Mouse (Mus musculus) lung, postnatal 0 days (tissue): Measurements from ENCODE around the gene Zdhhc22. TPM values are rescaled to one million over a fixed set of nuclear protein-coding genes. Genes with fewer than 3 reads are reported as not detected.

Experiments
- ATAC-seq: fragments of 200-750 bp; cut with Nextera tagmentation; 2 replicates; pipeline ENCODE4 v1.8.0; 2017; ENCODE audit warnings: moderate library complexity
- DNase-seq: peaks from one replicate; pipeline ENCODE4 v3.0.0-alpha.2; 2016; ENCODE audit warnings: low spot score
- H3K27ac ChIP-seq: fragments of 300-500 bp; sonication (generic); 2 replicates; pipeline ENCODE4 v1.5.1; 2014; ENCODE audit warnings: antibody characterized with exemption, mild to moderate bottlenecking, low read length, mixed read lengths
- H3K27me3 ChIP-seq: fragments of 300-500 bp; sonication (generic); replicated peaks from 2 replicates; pipeline ENCODE4 v1.6.1; 2014; ENCODE audit warnings: low read length, mixed read lengths; ENCODE audit not compliant: insufficient read depth
- H3K36me3 ChIP-seq: fragments of 300-500 bp; sonication (generic); 2 replicates; pipeline ENCODE4 v1.6.1; 2014; ENCODE audit warnings: low read length, mixed read lengths; ENCODE audit not compliant: insufficient read depth
- H3K4me1 ChIP-seq: fragments of 300-500 bp; sonication (generic); 2 replicates; pipeline ENCODE4 v1.6.1; 2014; ENCODE audit warnings: antibody characterized with exemption, low read depth, low read length, mixed read lengths; ENCODE audit not compliant: insufficient read depth
- H3K4me2 ChIP-seq: fragments of 300-500 bp; sonication (generic); replicated peaks from 2 replicates; pipeline ENCODE4 v1.6.1; 2014; ENCODE audit warnings: low read depth, mild to moderate bottlenecking, low read length, moderate library complexity, mixed read lengths
- H3K4me3 ChIP-seq: fragments of 300-500 bp; sonication (generic); 2 replicates; pipeline ENCODE4 v1.5.1; 2014; ENCODE audit warnings: low read depth, low read length
- H3K9ac ChIP-seq: fragments of 300-500 bp; sonication (generic); replicated peaks from 2 replicates; pipeline ENCODE4 v1.6.1; 2014; ENCODE audit warnings: low read depth, mild to moderate bottlenecking
- H3K9me3 ChIP-seq: fragments of 300-500 bp; sonication (generic); 2 replicates; pipeline ENCODE4 v1.6.1; 2016; ENCODE audit warnings: low read length, mixed read lengths
- CTCF ChIP-seq: IDR thresholded peaks from 2 replicates; pipeline ENCODE4 v1.5.1; 2016; ENCODE audit warnings: antibody characterized with exemption, mild to moderate bottlenecking
- EP300 ChIP-seq: IDR thresholded peaks from 2 replicates; pipeline ENCODE4 v1.6.1; 2016; ENCODE audit warnings: antibody characterized with exemption, mild to moderate bottlenecking, control low read depth
- WGBS: fragments of 180-500 bp; shearing (Covaris S2); extraction: QIAGEN DNeasy Blood & Tissue Kit; methylation state at CpG from one replicate; pipeline ENCODE4 v1.1.7; 2014; 5-methylcytosine and 5-hydroxymethylcytosine counted together
- polyA plus RNA-seq: library from polyadenylated mRNA; unstranded; fragments of >200 nt; fragmentation: Nextera tagmentation; extraction: Ambion mirVana; gene quantifications from 2 replicates; pipeline ENCODE4 v1.2.1, GENCODE M21; 2015

Zdhhc22 gene
- polyA plus RNA-seq, 1 experiment from 2014 or later, result not detected

GRCm38 (mm10) chr12:86976511-86977168 is 13.6 kb downstream of the Zdhhc22 start:
- 48% methylated on average over 6 of the region's 6 CpGs for WGBS
- no peak overlapping the region for H3K4me2 ChIP-seq
- H3K27me3 ChIP-seq, result no peaks in the 10 kb centered on the region
- no peak overlapping the region for H3K9ac ChIP-seq
- H3K4me3 ChIP-seq, result no peak overlapping the region
- H3K4me1 ChIP-seq, result peaks cover 17% of the 10 kb centered on the region
- no peaks in the 10 kb centered on the region for H3K9me3 ChIP-seq
- H3K36me3 ChIP-seq, result no peaks in the 10 kb centered on the region
- DNase-seq, result peak; percentile 20
- no peak for ATAC-seq
- no peak overlapping the region for H3K27ac ChIP-seq
- TF ChIP-seq EP300, result no peak
- peak; percentile 59 for TF ChIP-seq CTCF

GRCm38 (mm10) chr12:86975761-86976160 is 14.5 kb downstream of the Zdhhc22 start:
- Histone ChIP-seq H3K4me3 (no peak overlapping the region), H3K27me3 (no peaks in the 10 kb centered on the region), H3K36me3 (no peaks in the 10 kb centered on the region), H3K9me3 (no peaks in the 10 kb centered on the region), H3K4me2 (no peak overlapping the region), H3K27ac (no peak overlapping the region), H3K4me1 (peaks cover 17% of the 10 kb centered on the region), H3K9ac (no peak overlapping the region)
- ATAC-seq, result no peak
- TF ChIP-seq EP300 (no peak), CTCF (no peak)
- WGBS, result 53% methylated on average over 10 of the region's 10 CpGs
- DNase-seq, result no peak

GRCm38 (mm10) chr12:86974387-86975288 is 15.6 kb downstream of the Zdhhc22 start:
- 7% methylated on average over 40 of the region's 40 CpGs for WGBS
- no peaks in the 10 kb centered on the region for H3K36me3 ChIP-seq
- DNase-seq (peak; percentile 55), ATAC-seq (peak; percentile 70)
- no peaks in the 10 kb centered on the region for H3K9me3 ChIP-seq
- no peak overlapping the region for H3K27ac ChIP-seq
- H3K4me2 ChIP-seq, result peak overlapping the region; percentile 54
- H3K9ac ChIP-seq, result no peak overlapping the region
- H3K4me3 ChIP-seq, result peak overlapping the region; percentile 24
- peaks cover 17% of the 10 kb centered on the region for H3K4me1 ChIP-seq
- peak; percentile 97 for TF ChIP-seq CTCF
- no peak for TF ChIP-seq EP300
- H3K27me3 ChIP-seq, result no peaks in the 10 kb centered on the region

- Histone ChIP-seq H3K4me1 (peaks cover 17% of the 10 kb centered on the region), H3K9me3 (no peaks in the 10 kb centered on the region), H3K4me2 (no peak overlapping the region), H3K27ac (no peak overlapping the region), H3K27me3 (no peaks in the 10 kb centered on the region), H3K9ac (no peak overlapping the region), H3K36me3 (no peaks in the 10 kb centered on the region), H3K4me3 (no peak overlapping the region)
- WGBS, result 32% methylated on average over 8 of the region's 8 CpGs
- no peak for ATAC-seq
- TF ChIP-seq CTCF (no peak), EP300 (no peak)
- DNase-seq, result no peak
Observed at GRCm38 (mm10) chr12:86973706-86974105, 16.5 kb downstream of the Zdhhc22 start.

DNA sequence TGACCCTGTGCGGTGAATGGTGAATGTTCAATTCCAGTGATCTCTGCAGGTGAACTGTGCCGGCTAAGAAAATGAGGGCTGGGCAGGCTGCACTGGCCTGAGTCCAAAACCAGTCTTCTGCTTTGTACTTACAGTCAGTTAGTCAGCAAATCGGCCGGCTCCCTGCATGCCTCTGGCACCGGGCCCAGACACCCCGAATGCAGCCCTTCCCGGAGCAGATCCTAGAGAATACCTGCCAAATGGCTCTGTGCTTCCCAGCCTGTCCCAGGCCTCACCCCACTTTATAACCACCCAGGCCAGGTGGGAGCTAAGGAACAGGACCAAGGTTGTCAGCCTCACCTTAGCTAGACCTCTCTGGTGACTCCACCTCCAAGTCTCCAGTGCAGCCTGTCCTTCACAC is 17.0 kb downstream of the Zdhhc22 start:
- peak; percentile 77 for DNase-seq
- H3K9ac ChIP-seq, result no peak overlapping the region
- H3K4me2 ChIP-seq, result no peak overlapping the region
- H3K4me3 ChIP-seq, result no peak overlapping the region
- 9% methylated on average over 7 of the region's 7 CpGs for WGBS
- no peaks in the 10 kb centered on the region for H3K9me3 ChIP-seq
- no peaks in the 10 kb centered on the region for H3K36me3 ChIP-seq
- peak; percentile 37 for ATAC-seq
- H3K4me1 ChIP-seq, result peaks cover 17% of the 10 kb centered on the region
- TF ChIP-seq EP300, result no peak
- no peak for TF ChIP-seq CTCF
- no peak overlapping the region for H3K27ac ChIP-seq
- no peaks in the 10 kb centered on the region for H3K27me3 ChIP-seq

- Histone ChIP-seq H3K36me3 (no peaks in the 10 kb centered on the region), H3K4me3 (no peak overlapping the region), H3K27me3 (no peaks in the 10 kb centered on the region), H3K9me3 (no peaks in the 10 kb centered on the region), H3K4me1 (peaks cover 17% of the 10 kb centered on the region), H3K4me2 (no peak overlapping the region), H3K27ac (no peak overlapping the region), H3K9ac (no peak overlapping the region)
- ATAC-seq (no peak), DNase-seq (no peak)
- WGBS, result 91% methylated on average over 7 of the region's 7 CpGs
- TF ChIP-seq CTCF, result no peak
- TF ChIP-seq EP300, result no peak
Observed at GRCm38 (mm10) chr12:86971089-86971488, 19.1 kb downstream of the Zdhhc22 start.
